Mouse (Mus musculus): ENCODE measurements around the gene Cask.

DNA sequence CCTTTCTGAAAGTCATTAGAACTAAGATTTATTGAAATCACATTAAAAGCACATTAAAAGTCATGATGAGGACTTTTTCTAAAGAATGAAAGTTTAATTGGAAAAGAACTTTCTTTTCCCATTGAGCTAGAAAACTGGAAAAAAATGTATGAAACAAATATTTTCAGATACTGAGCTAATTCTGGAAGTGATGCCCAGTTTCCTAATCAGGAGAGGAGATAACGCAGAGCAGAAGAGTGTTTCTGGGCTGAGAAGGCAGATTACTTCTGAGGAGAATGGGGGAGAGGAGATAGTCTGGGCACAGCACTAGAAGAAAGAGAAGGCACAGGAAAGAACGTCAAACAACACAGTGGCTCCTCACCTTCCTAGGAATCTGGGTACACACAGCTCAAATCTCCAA is 110.1 kb downstream of the Cask start:
- TF ChIP-seq EP300 (IDR thresholded peaks at IDR 0.05; ENCODE audit: insufficient read depth, low read depth, low read length) = no peak
- no peak for TF ChIP-seq POLR2A (IDR thresholded peaks at IDR 0.05; ENCODE audit: insufficient read depth, low read length)
